Mouse (Mus musculus): Measurements from ENCODE around the gene Tstd3. TPM values are rescaled to one million over a fixed set of nuclear protein-coding genes. Genes with fewer than 3 reads are reported as not detected.

Gene Tstd3
- polyA plus RNA-seq, 1 experiment from 2014 or later = 11.3 TPM

GRCm38 (mm10) chr4:21793631-21794030 is 26.6 kb upstream of the Tstd3 start:
- Histone ChIP-seq H3K4me2 (no peak overlapping the region), H3K4me3 (ENCODE audit: low read depth, low read length) (no peak overlapping the region), H3K27me3 (ENCODE audit: insufficient read depth, low read length) (no peaks in the 10 kb centered on the region), H3K9me3 (ENCODE audit: low read depth, low read length) (no peaks in the 10 kb centered on the region), H3K36me3 (ENCODE audit: insufficient read depth) (peaks cover 22% of the 10 kb centered on the region), H3K4me1 (ENCODE audit: insufficient read depth) (no peaks in the 10 kb centered on the region), H3K27ac (ENCODE audit: low read depth) (no peak overlapping the region), H3K9ac (no peak overlapping the region)
- no peak for ATAC-seq (ENCODE audit: insufficient read depth)
- 26% methylated on average over 3 of the region's 3 CpGs for WGBS
- DNase-seq = no peak
- no peak for TF ChIP-seq CTCF (IDR thresholded peaks at IDR 0.05; ENCODE audit: low read depth)

GRCm38 (mm10) chr4:21789836-21790235 is 22.8 kb upstream of the Tstd3 start:
- ATAC-seq (ENCODE audit: insufficient read depth) = no peak
- Histone ChIP-seq H3K27ac (ENCODE audit: low read depth) (no peak overlapping the region), H3K9me3 (ENCODE audit: low read depth, low read length) (no peaks in the 10 kb centered on the region), H3K4me3 (ENCODE audit: low read depth, low read length) (no peak overlapping the region), H3K9ac (no peak overlapping the region), H3K27me3 (ENCODE audit: insufficient read depth, low read length) (no peaks in the 10 kb centered on the region), H3K4me2 (no peak overlapping the region), H3K36me3 (ENCODE audit: insufficient read depth) (peaks cover 30% of the 10 kb centered on the region), H3K4me1 (ENCODE audit: insufficient read depth) (no peaks in the 10 kb centered on the region)
- WGBS = 76% methylated on average over 4 of the region's 4 CpGs
- TF ChIP-seq CTCF (IDR thresholded peaks at IDR 0.05; ENCODE audit: low read depth) = no peak
- DNase-seq = no peak

GRCm38 (mm10) chr4:21788903-21789302 is 21.9 kb upstream of the Tstd3 start:
- no peak for TF ChIP-seq CTCF (IDR thresholded peaks at IDR 0.05; ENCODE audit: low read depth)
- no peak for DNase-seq
- H3K4me1 ChIP-seq (ENCODE audit: insufficient read depth) = no peaks in the 10 kb centered on the region
- H3K9me3 ChIP-seq (ENCODE audit: low read depth, low read length) = no peaks in the 10 kb centered on the region
- no peak overlapping the region for H3K9ac ChIP-seq
- no peak overlapping the region for H3K4me2 ChIP-seq
- no peak for ATAC-seq (ENCODE audit: insufficient read depth)
- H3K27ac ChIP-seq (ENCODE audit: low read depth) = no peak overlapping the region
- H3K27me3 ChIP-seq (ENCODE audit: insufficient read depth, low read length) = no peaks in the 10 kb centered on the region
- 91% methylated on average over 6 of the region's 6 CpGs for WGBS
- peaks cover 39% of the 10 kb centered on the region for H3K36me3 ChIP-seq (ENCODE audit: insufficient read depth)
- no peak overlapping the region for H3K4me3 ChIP-seq (ENCODE audit: low read depth, low read length)

- H3K27me3 ChIP-seq (ENCODE audit: insufficient read depth, low read length) = no peaks in the 10 kb centered on the region
- H3K4me3 ChIP-seq (ENCODE audit: low read depth, low read length) = no peak overlapping the region
- 96% methylated on average over 12 of the region's 12 CpGs for WGBS
- H3K9me3 ChIP-seq (ENCODE audit: low read depth, low read length) = no peaks in the 10 kb centered on the region
- ATAC-seq (ENCODE audit: insufficient read depth) = no peak
- peaks cover 62% of the 10 kb centered on the region for H3K36me3 ChIP-seq (ENCODE audit: insufficient read depth)
- no peak overlapping the region for H3K9ac ChIP-seq
- TF ChIP-seq CTCF (IDR thresholded peaks at IDR 0.05; ENCODE audit: low read depth) = no peak
- no peak for DNase-seq
- no peak overlapping the region for H3K27ac ChIP-seq (ENCODE audit: low read depth)
- no peak overlapping the region for H3K4me2 ChIP-seq
- no peaks in the 10 kb centered on the region for H3K4me1 ChIP-seq (ENCODE audit: insufficient read depth)
These were observed 19.3 kb upstream of the Tstd3 start for GRCm38 (mm10) chr4:21786268-21786667.

GRCm38 (mm10) chr4:21780816-21781726 is 14.1 kb upstream of the Tstd3 start:
- WGBS = 93% methylated on average over 12 of the region's 12 CpGs
- no peak overlapping the region for H3K4me3 ChIP-seq (ENCODE audit: low read depth, low read length)
- no peaks in the 10 kb centered on the region for H3K9me3 ChIP-seq (ENCODE audit: low read depth, low read length)
- H3K4me2 ChIP-seq = no peak overlapping the region
- H3K27ac ChIP-seq (ENCODE audit: low read depth) = no peak overlapping the region; the same call in 1 of the 2 replicates
- no peak for TF ChIP-seq CTCF (IDR thresholded peaks at IDR 0.05; ENCODE audit: low read depth)
- no peak for ATAC-seq (ENCODE audit: insufficient read depth)
- H3K36me3 ChIP-seq (ENCODE audit: insufficient read depth) = peaks cover 45% of the 10 kb centered on the region
- H3K4me1 ChIP-seq (ENCODE audit: insufficient read depth) = no peaks in the 10 kb centered on the region; the same call in 1 of the 2 replicates
- no peak for DNase-seq
- no peaks in the 10 kb centered on the region for H3K27me3 ChIP-seq (ENCODE audit: insufficient read depth, low read length)
- no peak overlapping the region for H3K9ac ChIP-seq

- Histone ChIP-seq H3K9ac (peak overlapping the region; percentile 79), H3K4me2 (peak overlapping the region; percentile 71), H3K27ac (ENCODE audit: low read depth) (no peak overlapping the region), H3K27me3 (ENCODE audit: insufficient read depth, low read length) (no peaks in the 10 kb centered on the region), H3K4me1 (ENCODE audit: insufficient read depth) (no peaks in the 10 kb centered on the region; the same call in 1 of the 2 replicates), H3K36me3 (ENCODE audit: insufficient read depth) (peaks cover 8% of the 10 kb centered on the region; the same call in 1 of the 2 replicates), H3K9me3 (ENCODE audit: low read depth, low read length) (no peaks in the 10 kb centered on the region), H3K4me3 (ENCODE audit: low read depth, low read length) (peak overlapping the region; percentile 69)
- no peak for TF ChIP-seq CTCF (IDR thresholded peaks at IDR 0.05; ENCODE audit: low read depth)
- 5% methylated on average over 9 of the region's 9 CpGs for WGBS
- DNase-seq = no peak
- no peak for ATAC-seq (ENCODE audit: insufficient read depth)
These were observed 9.9 kb upstream of the Tstd3 start for GRCm38 (mm10) chr4:21776946-21777265.

- under 1% methylated on average over 46 of the region's 46 CpGs for WGBS
- 0 out of 2 replicates have a peak overlapping the region, but pooled peaks have one; percentile 21 for H3K27ac ChIP-seq (ENCODE audit: low read depth)
- peak; percentile 98 for ATAC-seq (ENCODE audit: insufficient read depth)
These were observed 9.3 kb upstream of the Tstd3 start for GRCm38 (mm10) chr4:21776091-21776945.

More at GRCm38 (mm10) chr4:21776091-21776945, 9.3 kb upstream of the Tstd3 start:
- Histone ChIP-seq H3K27me3 (ENCODE audit: insufficient read depth, low read length) (no peaks in the 10 kb centered on the region), H3K4me1 (ENCODE audit: insufficient read depth) (no peaks in the 10 kb centered on the region; the same call in 1 of the 2 replicates), H3K9ac (peak overlapping the region; percentile 79), H3K4me3 (ENCODE audit: low read depth, low read length) (peak overlapping the region; percentile 69), H3K36me3 (ENCODE audit: insufficient read depth) (peaks cover 2% of the 10 kb centered on the region; the same call in 1 of the 2 replicates), H3K9me3 (ENCODE audit: low read depth, low read length) (no peaks in the 10 kb centered on the region), H3K4me2 (peak overlapping the region; percentile 71)
- peak; percentile 93 for DNase-seq
- TF ChIP-seq CTCF (IDR thresholded peaks at IDR 0.05; ENCODE audit: low read depth) = no peak

All from lung, embryonic 14.5 days (tissue).